Mouse (Mus musculus) CH12F3 (cell line): ENCODE results near the gene Macrod1.

Experiments used
- in situ Hi-C: fragments of 300-500 bp; cut with MboI; formaldehyde crosslinking; loops from 2 replicates; pipeline ENCODE4 v1.14.3; 2020; ENCODE audit warnings: low sequenced_read_pairs

The Macrod1 gene

GRCm38 (mm10) chr19:7226511-7226914 is 169.9 kb downstream of the Macrod1 start:
- in situ Hi-C loops, result no loop called here

- in situ Hi-C loops, result no loop called here
Measured at GRCm38 (mm10) chr19:7234537-7235221, 178.1 kb downstream of the Macrod1 start.

GRCm38 (mm10) chr19:7235461-7235860 is 178.9 kb downstream of the Macrod1 start:
- in situ Hi-C loops, result no loop called here

- in situ Hi-C loops, result no loop called here
Measured at GRCm38 (mm10) chr19:7236011-7236410, 179.4 kb downstream of the Macrod1 start.

- in situ Hi-C loops, result no loop called here
Measured at GRCm38 (mm10) chr19:7236742-7237141, 180.1 kb downstream of the Macrod1 start.

GRCm38 (mm10) chr19:7239574-7239973 is 183.0 kb downstream of the Macrod1 start:
- in situ Hi-C loops, result no loop called here

- in situ Hi-C loops, result no loop called here
Measured at GRCm38 (mm10) chr19:7240291-7240690, 183.7 kb downstream of the Macrod1 start.

GRCm38 (mm10) chr19:7240782-7241690 is 184.4 kb downstream of the Macrod1 start, which contains the start of gene Naa40:
TSS of gene Naa40 (minus strand) at chr19:7241183.
- in situ Hi-C loops, result no loop called here

- in situ Hi-C loops, result no loop called here
Measured at GRCm38 (mm10) chr19:7246021-7246420, 189.4 kb downstream of the Macrod1 start.
